Mouse (Mus musculus) retina, embryonic 14.5 days (tissue): ENCODE results near the gene Evpl.

Source experiments
- DNase-seq: peaks from one replicate; pipeline ENCODE4 v3.0.0-alpha.2; 2015; ENCODE audit warnings: low spot score

The Evpl gene

GRCm38 (mm10) chr11:116171959-116172358 lies 65.9 kb downstream of the Evpl start:
- no peak for DNase-seq
